Mouse (Mus musculus) subcutaneous adipose tissue, adult 2 months (tissue): ENCODE data around the gene Gm11007. TPM values are rescaled to one million over a fixed set of nuclear protein-coding genes. Genes with fewer than 3 reads are reported as not detected.

ENCODE experiments used
- polyA plus RNA-seq: library from polyadenylated mRNA; depleted of rRNA; stranded (reverse); fragments of >200 nt; gene quantifications from 2 replicates; pipeline ENCODE4 v1.2.3, GENCODE M21; 2012; ENCODE audit warnings: low replicate concordance; rRNA removed

Gene Gm11007
- polyA plus RNA-seq = not detected in 2 replicates

GRCm38 (mm10) chr2:175643678-175644077 is at the start of gene Gm11007:
TSS of gene Gm11007 (plus strand) at chr2:175643978.

Other genes with a start within 250 kb of the Gm11007 start
- gene Gm4724, start 208.2 kb upstream of the Gm11007 start, polyA plus RNA-seq = 10.0 and 14.3 TPM in 2 replicates
- gene Zfp965, start 174.0 kb upstream of the Gm11007 start, polyA plus RNA-seq = 0.81 and 1.4 TPM in 2 replicates
- 2.8 TPM in 1 of 2 replicates, not detected in the other for gene Zfp969, start 59.7 kb downstream of the Gm11007 start, polyA plus RNA-seq
- gene Gm2007, start 97.6 kb downstream of the Gm11007 start, polyA plus RNA-seq = not detected in 2 replicates
- 2.9 and 3.6 TPM in 2 replicates for gene Gm14288, start 157.1 kb downstream of the Gm11007 start, polyA plus RNA-seq
- 4.9 and 9.2 TPM in 2 replicates for gene Gm6710, start 225.2 kb downstream of the Gm11007 start, polyA plus RNA-seq